Mouse (Mus musculus): Measurements from ENCODE around the gene Timm44. TPM values are rescaled to one million over a fixed set of nuclear protein-coding genes. Genes with fewer than 3 reads are reported as not detected.

Timm44 gene
- polyA plus RNA-seq, 1 experiment = 73.5 TPM

- 0 out of 2 replicates have a peak, but pooled peaks have one; percentile 1 for TF ChIP-seq POLR2A (IDR thresholded peaks at IDR 0.05; ENCODE audit: low read depth, low read length)
- peak; percentile 62; the same call in 1 of the 2 replicates for TF ChIP-seq CTCF (IDR thresholded peaks at IDR 0.05; ENCODE audit: borderline replicate concordance, insufficient read depth, low read length)
- Histone ChIP-seq H3K4me1 (ENCODE audit: control insufficient read depth, insufficient read depth, low read length) (peaks cover 10% of the 10 kb centered on the region), H3K27ac (ENCODE audit: insufficient read depth, low read length) (peak overlapping the region; percentile 63), H3K4me3 (ENCODE audit: insufficient read depth, low read length) (peak overlapping the region; percentile 89)
Measured at GRCm38 (mm10) chr8:4254001-4254400, 21.7 kb downstream of the Timm44 start.

GRCm38 (mm10) chr8:4252934-4253841 is 22.5 kb downstream of the Timm44 start, which contains the start of gene Snapc2:
Gene Snapc2, plus strand, starts transcription at chr8:4253080.
- Histone ChIP-seq H3K4me1 (ENCODE audit: control insufficient read depth, insufficient read depth, low read length) (peaks cover 10% of the 10 kb centered on the region), H3K4me3 (ENCODE audit: insufficient read depth, low read length) (peak within 1 kb of the TSS; percentile 89), H3K27ac (ENCODE audit: insufficient read depth, low read length) (peak within 1 kb of the TSS; percentile 73)
- peak; percentile 65 for TF ChIP-seq POLR2A (IDR thresholded peaks at IDR 0.05; ENCODE audit: low read depth, low read length)
- TF ChIP-seq CTCF (IDR thresholded peaks at IDR 0.05; ENCODE audit: borderline replicate concordance, insufficient read depth, low read length) = no peak

GRCm38 (mm10) chr8:4252116-4252760 is 23.5 kb downstream of the Timm44 start:
- Histone ChIP-seq H3K4me1 (ENCODE audit: control insufficient read depth, insufficient read depth, low read length) (peaks cover 3% of the 10 kb centered on the region; the same call in 1 of the 2 replicates), H3K27ac (ENCODE audit: insufficient read depth, low read length) (peak overlapping the region; percentile 69), H3K4me3 (ENCODE audit: insufficient read depth, low read length) (no peak overlapping the region)
- TF ChIP-seq CTCF (IDR thresholded peaks at IDR 0.05; ENCODE audit: borderline replicate concordance, insufficient read depth, low read length) (no peak), POLR2A (IDR thresholded peaks at IDR 0.05; ENCODE audit: low read depth, low read length) (no peak)

GRCm38 (mm10) chr8:4250306-4250970 is 25.3 kb downstream of the Timm44 start:
- no peak overlapping the region for H3K4me3 ChIP-seq (ENCODE audit: insufficient read depth, low read length)
- 0 out of 2 replicates have a peak, but pooled peaks cover 2% of the 10 kb centered on the region for H3K4me1 ChIP-seq (ENCODE audit: control insufficient read depth, insufficient read depth, low read length)
- TF ChIP-seq CTCF (IDR thresholded peaks at IDR 0.05; ENCODE audit: borderline replicate concordance, insufficient read depth, low read length) (peak; percentile 71), POLR2A (IDR thresholded peaks at IDR 0.05; ENCODE audit: low read depth, low read length) (no peak)
- H3K27ac ChIP-seq (ENCODE audit: insufficient read depth, low read length) = no peak overlapping the region

GRCm38 (mm10) chr8:4249213-4249612 is 26.5 kb downstream of the Timm44 start:
- H3K4me3 ChIP-seq (ENCODE audit: insufficient read depth, low read length) = no peak overlapping the region
- no peak for TF ChIP-seq POLR2A (IDR thresholded peaks at IDR 0.05; ENCODE audit: low read depth, low read length)
- no peak for TF ChIP-seq CTCF (IDR thresholded peaks at IDR 0.05; ENCODE audit: borderline replicate concordance, insufficient read depth, low read length)
- no peak overlapping the region for H3K27ac ChIP-seq (ENCODE audit: insufficient read depth, low read length)
- 0 out of 2 replicates have a peak, but pooled peaks cover 1% of the 10 kb centered on the region for H3K4me1 ChIP-seq (ENCODE audit: control insufficient read depth, insufficient read depth, low read length)

- TF ChIP-seq POLR2A (IDR thresholded peaks at IDR 0.05; ENCODE audit: low read depth, low read length) (no peak), CTCF (IDR thresholded peaks at IDR 0.05; ENCODE audit: borderline replicate concordance, insufficient read depth, low read length) (no peak)
- Histone ChIP-seq H3K4me3 (ENCODE audit: insufficient read depth, low read length) (no peak within 1 kb of the TSS), H3K4me1 (ENCODE audit: control insufficient read depth, insufficient read depth, low read length) (no peaks in the 10 kb centered on the region), H3K27ac (ENCODE audit: insufficient read depth, low read length) (no peak within 1 kb of the TSS)
Measured at GRCm38 (mm10) chr8:4247951-4248540, 27.7 kb downstream of the Timm44 start, which contains the start of gene Tgfbr3l. Gene Tgfbr3l, plus strand, starts transcription at chr8:4248214.

GRCm38 (mm10) chr8:4247241-4247640 is 28.5 kb downstream of the Timm44 start:
- TF ChIP-seq CTCF (IDR thresholded peaks at IDR 0.05; ENCODE audit: borderline replicate concordance, insufficient read depth, low read length) = no peak
- no peak for TF ChIP-seq POLR2A (IDR thresholded peaks at IDR 0.05; ENCODE audit: low read depth, low read length)
- Histone ChIP-seq H3K4me1 (ENCODE audit: control insufficient read depth, insufficient read depth, low read length) (no peaks in the 10 kb centered on the region), H3K4me3 (ENCODE audit: insufficient read depth, low read length) (no peak overlapping the region), H3K27ac (ENCODE audit: insufficient read depth, low read length) (no peak overlapping the region)

GRCm38 (mm10) chr8:4245737-4246136 is 30.0 kb downstream of the Timm44 start:
- no peak overlapping the region for H3K27ac ChIP-seq (ENCODE audit: insufficient read depth, low read length)
- H3K4me3 ChIP-seq (ENCODE audit: insufficient read depth, low read length) = no peak overlapping the region
- no peak for TF ChIP-seq CTCF (IDR thresholded peaks at IDR 0.05; ENCODE audit: borderline replicate concordance, insufficient read depth, low read length)
- no peak for TF ChIP-seq POLR2A (IDR thresholded peaks at IDR 0.05; ENCODE audit: low read depth, low read length)
- H3K4me1 ChIP-seq (ENCODE audit: control insufficient read depth, insufficient read depth, low read length) = no peaks in the 10 kb centered on the region

GRCm38 (mm10) chr8:4245061-4245460 is 30.7 kb downstream of the Timm44 start:
- no peak overlapping the region for H3K27ac ChIP-seq (ENCODE audit: insufficient read depth, low read length)
- 0 out of 2 replicates have a peak, but pooled peaks cover 3% of the 10 kb centered on the region for H3K4me1 ChIP-seq (ENCODE audit: control insufficient read depth, insufficient read depth, low read length)
- TF ChIP-seq POLR2A (IDR thresholded peaks at IDR 0.05; ENCODE audit: low read depth, low read length) = no peak
- TF ChIP-seq CTCF (IDR thresholded peaks at IDR 0.05; ENCODE audit: borderline replicate concordance, insufficient read depth, low read length) = no peak
- no peak overlapping the region for H3K4me3 ChIP-seq (ENCODE audit: insufficient read depth, low read length)
